In the genomic region with DNA sequence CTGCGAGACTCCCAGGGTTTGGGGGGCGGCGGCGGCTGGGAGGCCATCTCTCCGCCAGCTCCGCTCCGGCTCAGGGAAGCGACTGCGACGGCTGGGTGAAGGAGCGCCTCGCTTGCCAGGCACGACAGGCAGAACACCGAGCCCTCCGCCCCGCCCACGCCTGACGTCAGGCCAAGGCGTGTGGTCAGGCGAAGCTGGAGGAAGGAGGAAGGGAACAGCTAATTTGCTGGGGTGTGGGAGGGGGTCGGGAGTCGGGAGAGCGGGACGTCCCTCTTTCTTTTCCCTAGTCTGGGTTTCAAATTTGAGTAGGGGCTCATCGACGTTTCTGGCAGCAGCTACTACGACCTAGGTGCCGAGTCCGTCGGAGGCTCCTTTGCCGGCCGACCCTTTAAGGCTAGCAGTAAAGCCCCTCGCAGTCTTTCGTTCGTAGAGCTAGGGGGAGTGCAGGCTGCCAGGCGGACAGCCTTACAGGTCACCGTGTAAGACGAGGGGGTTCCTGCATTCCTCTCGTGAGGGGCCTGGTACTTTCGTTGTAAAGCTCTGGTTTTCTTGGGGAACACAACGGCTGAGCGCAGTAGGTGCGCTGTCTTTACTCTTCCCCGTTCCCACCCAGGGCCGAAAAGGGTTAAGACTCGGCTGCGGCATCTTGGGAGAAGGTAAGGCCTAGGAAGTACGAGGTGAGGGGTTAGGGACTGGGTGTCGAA, we compare ENCODE assay signal across 8 mouse cellular contexts. TPM values are rescaled to one million over a fixed set of nuclear protein-coding genes. Genes with fewer than 3 reads are reported as not detected.
DNase-seq lines count a peak whose midpoint lies in the region; ATAC-seq and TF ChIP-seq lines count a peak whose summit lies in the region.

A gene (minus strand): TSS at position 162 of the 704 bp plus-strand sequence.

- H3K36me3 ChIP-seq in hindbrain, postnatal 0 days (ENCODE audit: insufficient read depth, low read length): no peaks in the 10 kb centered on the region

- WGBS in hindbrain, postnatal 0 days: under 1% methylated on average over 44 of the region's 49 CpGs

- TF ChIP-seq CTCF in gastrocnemius, adult 2 months (IDR thresholded peaks at IDR 0.05): no peak
- no peak; the same call in 1 of the 2 replicates for TF ChIP-seq CTCF in hindbrain, postnatal 0 days (IDR thresholded peaks at IDR 0.05; ENCODE audit: low read depth)
- no peak for TF ChIP-seq CTCF in left cerebral cortex, adult 2 months (IDR thresholded peaks at IDR 0.05)

- peak; percentile 98 for DNase-seq in WW6 (ENCODE audit: low read depth, low spot score)
- DNase-seq in cerebellum, postnatal 4 days (ENCODE audit: low spot score in 2 of 2): peak; percentile 76 to 94
- DNase-seq in gastrocnemius, adult 2 months: peak; percentile 95
- peak; percentile 97 for DNase-seq in hindbrain, postnatal 0 days (ENCODE audit: low spot score)
- DNase-seq in left cerebral cortex, adult 2 months (ENCODE audit: extremely low spot score in 1 of 2, low spot score in 2 of 2): peak; percentile 88 to 89
- DNase-seq in right cerebral cortex, adult 2 months (ENCODE audit: low spot score in 2 of 2): peak; percentile 88 to 89
- peak; percentile 94 for DNase-seq in urinary bladder, postnatal 14 days (ENCODE audit: low spot score)

- peak within 1 kb of the TSS; percentile 87 for H3K4me2 ChIP-seq in hindbrain, postnatal 0 days (ENCODE audit: low read depth, low read length)

- H3K9me3 ChIP-seq in hindbrain, postnatal 0 days (ENCODE audit: low read length): no peaks in the 10 kb centered on the region

- H3K4me1 ChIP-seq in hindbrain, postnatal 0 days (ENCODE audit: insufficient read depth, low read length): 0 out of 2 replicates have a peak, but pooled peaks cover 5% of the 10 kb centered on the region

- intact Hi-C loops in gastrocnemius, adult 2 months (cut with DNase I): loop anchor here (2.0 to 10.0 kb wide), 3 partner anchors 33 to 171 kb away; a partner anchor contains a TSS
- intact Hi-C loops in left cerebral cortex, adult 2 months (cut with DNase I): loop anchor here (2.0 kb wide), 2 partner anchors 33 to 105 kb away; a partner anchor contains a TSS

- peak within 1 kb of the TSS; percentile 74 for H3K4me3 ChIP-seq in gastrocnemius, adult 2 months
- H3K4me3 ChIP-seq in hindbrain, postnatal 0 days (ENCODE audit: low read length): peak within 1 kb of the TSS; percentile 96
- peak within 1 kb of the TSS; percentile 84 for H3K4me3 ChIP-seq in left cerebral cortex, adult 2 months

- H3K27me3 ChIP-seq in hindbrain, postnatal 0 days (ENCODE audit: insufficient read depth, low read length): no peaks in the 10 kb centered on the region

- H3K9ac ChIP-seq in hindbrain, postnatal 0 days (replicated peaks; ENCODE audit: low read length): peak within 1 kb of the TSS; percentile 85

- peak within 1 kb of the TSS; percentile 93 for H3K27ac ChIP-seq in gastrocnemius, adult 2 months
- peak within 1 kb of the TSS; percentile 99 for H3K27ac ChIP-seq in hindbrain, postnatal 0 days
- H3K27ac ChIP-seq in left cerebral cortex, adult 2 months: peak within 1 kb of the TSS; percentile 98

- peak; percentile 98 for ATAC-seq in hindbrain, postnatal 0 days
- peak; percentile 95 for ATAC-seq in megakaryocyte, adult 5-6 weeks (ENCODE audit: poor library complexity, severe bottlenecking)

RNA-seq across cellular contexts. Expression of the gene that starts here (rescaled TPM):
- 10 to 100 TPM; 19.6 to 27.0 TPM for total RNA-seq in gastrocnemius, adult 2 months (2021)
- 16.1 and 19.5 TPM in 2 replicates for total RNA-seq in hindbrain, postnatal 0 days (2014; rRNA removed)
- polyA plus RNA-seq in hindbrain, postnatal 0 days (2015; fragmentation: Nextera tagmentation; extraction: Ambion mirVana): 27.8 and 28.8 TPM in 2 replicates
- total RNA-seq in left cerebral cortex, adult 2 months (2021): 10 to 100 TPM; 31.2 to 35.4 TPM
- 19.5 and 35.6 TPM in 2 replicates for total RNA-seq in megakaryocyte, adult 5-6 weeks (2015)
- 11.1 and 19.4 TPM in 2 replicates for total RNA-seq in megakaryocyte, adult 5-6 weeks (2017)

Comparison
In these comparisons a context has a peak if more than half of its experiments do, and no peak if none do; other contexts are left out.
1. Peak in every context shown above with its lines: DNase-seq, ATAC-seq, H3K4me3 ChIP-seq and H3K27ac ChIP-seq.